Mouse (Mus musculus) heart, embryonic 15.5 days (tissue): ENCODE data around the gene Cd151. TPM values are rescaled to one million over a fixed set of nuclear protein-coding genes. Genes with fewer than 3 reads are reported as not detected.

ENCODE experiments used
- ATAC-seq: fragments of 200-750 bp; cut with Nextera tagmentation; replicated peaks from 2 replicates; pipeline ENCODE4 v1.8.0; 2017; ENCODE audit warnings: low read depth, moderate TSS enrichment; ENCODE audit not compliant: insufficient number of reproducible peaks, insufficient read depth, low FRiP score
- H3K27ac ChIP-seq: fragments of 300-500 bp; sonication (generic); 2 replicates; pipeline ENCODE4 v1.5.1; 2015; ENCODE audit warnings: mild to moderate bottlenecking, inconsistent platforms
- H3K27me3 ChIP-seq: fragments of 300-500 bp; sonication (generic); 2 replicates; pipeline ENCODE4 v1.6.1; 2015; ENCODE audit warnings: inconsistent platforms
- H3K36me3 ChIP-seq: fragments of 300-500 bp; sonication (generic); 2 replicates; pipeline ENCODE4 v1.6.1; 2015; ENCODE audit warnings: mild to moderate bottlenecking, inconsistent platforms
- H3K4me1 ChIP-seq: fragments of 300-500 bp; sonication (generic); replicated peaks from 2 replicates; pipeline ENCODE4 v1.6.1; 2015; ENCODE audit warnings: inconsistent platforms
- H3K4me2 ChIP-seq: fragments of 300-500 bp; sonication (generic); 2 replicates; pipeline ENCODE4 v1.6.1; 2015; ENCODE audit warnings: inconsistent platforms, mild to moderate bottlenecking, moderate library complexity
- H3K4me3 ChIP-seq: fragments of 300-500 bp; sonication (generic); 2 replicates; pipeline ENCODE4 v1.5.1; 2015; ENCODE audit warnings: mild to moderate bottlenecking, inconsistent platforms
- H3K9ac ChIP-seq: fragments of 300-500 bp; sonication (generic); 2 replicates; pipeline ENCODE4 v1.6.1; 2015; ENCODE audit warnings: mild to moderate bottlenecking, inconsistent platforms
- H3K9me3 ChIP-seq: fragments of 300-500 bp; sonication (generic); replicated peaks from 2 replicates; pipeline ENCODE4 v1.6.1; 2016; ENCODE audit warnings: inconsistent platforms
- WGBS: fragments of 180-500 bp; shearing (Covaris S2); methylation state at CpG from one replicate; pipeline ENCODE4 v1.1.7; 2015; ENCODE audit warnings: mixed read lengths; 5-methylcytosine and 5-hydroxymethylcytosine counted together
- polyA plus RNA-seq: library from polyadenylated mRNA; unstranded; fragments of >200 nt; fragmentation: Nextera tagmentation; extraction: Ambion mirVana; gene quantifications from 2 replicates; pipeline ENCODE4 v1.2.1, GENCODE M21; 2015

Cd151 gene
- polyA plus RNA-seq, 1 experiment from 2014 or later, result 28.7 TPM

GRCm38 (mm10) chr7:141485186-141485585, 18.0 kb downstream of the Cd151 start:
- H3K9me3 ChIP-seq, result no peaks in the 10 kb centered on the region
- ATAC-seq, result no peak

GRCm38 (mm10) chr7:141485606-141486005, 18.4 kb downstream of the Cd151 start:
- Histone ChIP-seq H3K36me3 (no peaks in the 10 kb centered on the region), H3K4me2 (no peak overlapping the region), H3K27me3 (no peaks in the 10 kb centered on the region), H3K9ac (no peak overlapping the region), H3K9me3 (no peaks in the 10 kb centered on the region), H3K4me1 (peaks cover 32% of the 10 kb centered on the region), H3K27ac (no peak overlapping the region), H3K4me3 (no peak overlapping the region)
- WGBS, result 71% methylated on average over 2 of the region's 2 CpGs
- no peak for ATAC-seq

More at GRCm38 (mm10) chr7:141485186-141485585, 18.0 kb downstream of the Cd151 start:
- 77% methylated on average over 2 of the region's 2 CpGs for WGBS
- Histone ChIP-seq H3K4me2 (no peak overlapping the region), H3K36me3 (no peaks in the 10 kb centered on the region), H3K9ac (no peak overlapping the region), H3K27me3 (no peaks in the 10 kb centered on the region), H3K27ac (no peak overlapping the region), H3K4me1 (peaks cover 36% of the 10 kb centered on the region), H3K4me3 (no peak overlapping the region)

GRCm38 (mm10) chr7:141486239-141486638, 19.0 kb downstream of the Cd151 start:
- Histone ChIP-seq H3K9me3 (no peaks in the 10 kb centered on the region), H3K27me3 (no peaks in the 10 kb centered on the region), H3K27ac (no peak overlapping the region), H3K36me3 (no peaks in the 10 kb centered on the region; the same call in 1 of the 2 replicates), H3K9ac (no peak overlapping the region), H3K4me2 (no peak overlapping the region), H3K4me1 (peaks cover 27% of the 10 kb centered on the region), H3K4me3 (no peak overlapping the region)
- no peak for ATAC-seq
- WGBS, result 85% methylated on average over 1 of the region's 1 CpGs

GRCm38 (mm10) chr7:141487141-141487540, 19.9 kb downstream of the Cd151 start:
- no peak for ATAC-seq
- H3K4me2 ChIP-seq, result no peak overlapping the region
- H3K4me1 ChIP-seq, result peaks cover 18% of the 10 kb centered on the region
- 62% methylated on average over 7 of the region's 7 CpGs for WGBS
- no peaks in the 10 kb centered on the region for H3K27me3 ChIP-seq
- no peak overlapping the region for H3K9ac ChIP-seq
- H3K9me3 ChIP-seq, result no peaks in the 10 kb centered on the region
- H3K36me3 ChIP-seq, result no peaks in the 10 kb centered on the region; the same call in 1 of the 2 replicates
- H3K27ac ChIP-seq, result no peak overlapping the region
- no peak overlapping the region for H3K4me3 ChIP-seq

GRCm38 (mm10) chr7:141491151-141491550, 24.0 kb downstream of the Cd151 start:
- no peak overlapping the region for H3K4me3 ChIP-seq
- H3K27me3 ChIP-seq, result no peaks in the 10 kb centered on the region
- 62% methylated on average over 2 of the region's 2 CpGs for WGBS
- no peaks in the 10 kb centered on the region for H3K9me3 ChIP-seq
- no peaks in the 10 kb centered on the region for H3K4me1 ChIP-seq
- no peak overlapping the region for H3K9ac ChIP-seq
- peaks cover 8% of the 10 kb centered on the region for H3K36me3 ChIP-seq
- no peak for ATAC-seq
- no peak overlapping the region for H3K4me2 ChIP-seq
- no peak overlapping the region for H3K27ac ChIP-seq

- H3K36me3 ChIP-seq, result peaks cover 8% of the 10 kb centered on the region
- H3K9ac ChIP-seq, result no peak overlapping the region
- H3K27me3 ChIP-seq, result no peaks in the 10 kb centered on the region
- no peak overlapping the region for H3K27ac ChIP-seq
- H3K4me1 ChIP-seq, result peaks cover 11% of the 10 kb centered on the region
- H3K9me3 ChIP-seq, result no peaks in the 10 kb centered on the region
- no peak for ATAC-seq
- WGBS, result 84% methylated on average over 5 of the region's 5 CpGs
- H3K4me2 ChIP-seq, result no peak overlapping the region
- H3K4me3 ChIP-seq, result no peak overlapping the region
Measured at GRCm38 (mm10) chr7:141492738-141493137, 25.5 kb downstream of the Cd151 start.

GRCm38 (mm10) chr7:141493729-141494128, 26.5 kb downstream of the Cd151 start:
- Histone ChIP-seq H3K9ac (no peak overlapping the region), H3K4me2 (no peak overlapping the region), H3K4me3 (no peak overlapping the region), H3K9me3 (no peaks in the 10 kb centered on the region), H3K27ac (no peak overlapping the region), H3K27me3 (no peaks in the 10 kb centered on the region), H3K4me1 (peaks cover 16% of the 10 kb centered on the region), H3K36me3 (peaks cover 8% of the 10 kb centered on the region)
- WGBS, result 83% methylated on average over 1 of the region's 1 CpGs
- ATAC-seq, result no peak

- Histone ChIP-seq H3K27me3 (no peaks in the 10 kb centered on the region), H3K9me3 (no peaks in the 10 kb centered on the region), H3K9ac (no peak overlapping the region), H3K4me3 (no peak overlapping the region), H3K36me3 (peaks cover 11% of the 10 kb centered on the region), H3K27ac (no peak overlapping the region), H3K4me1 (peaks cover 16% of the 10 kb centered on the region), H3K4me2 (no peak overlapping the region)
- 71% methylated on average over 2 of the region's 2 CpGs for WGBS
- no peak for ATAC-seq
Measured at GRCm38 (mm10) chr7:141495379-141495778, 28.2 kb downstream of the Cd151 start.

- H3K36me3 ChIP-seq, result peaks cover 11% of the 10 kb centered on the region
- WGBS, result 81% methylated on average over 4 of the region's 4 CpGs
- H3K9ac ChIP-seq, result no peak overlapping the region
- H3K4me3 ChIP-seq, result no peak overlapping the region
- H3K9me3 ChIP-seq, result no peaks in the 10 kb centered on the region
- ATAC-seq, result no peak
- H3K4me2 ChIP-seq, result no peak overlapping the region
- H3K27me3 ChIP-seq, result no peaks in the 10 kb centered on the region
- H3K4me1 ChIP-seq, result peaks cover 16% of the 10 kb centered on the region
- H3K27ac ChIP-seq, result no peak overlapping the region
Measured at GRCm38 (mm10) chr7:141495940-141496339, 28.7 kb downstream of the Cd151 start.

GRCm38 (mm10) chr7:141497600-141497999, 30.4 kb downstream of the Cd151 start:
- Histone ChIP-seq H3K4me3 (no peak overlapping the region), H3K4me1 (peaks cover 16% of the 10 kb centered on the region), H3K27me3 (no peaks in the 10 kb centered on the region), H3K27ac (peak overlapping the region; percentile 29), H3K4me2 (no peak overlapping the region), H3K9me3 (no peaks in the 10 kb centered on the region), H3K36me3 (peaks cover 11% of the 10 kb centered on the region), H3K9ac (no peak overlapping the region)
- peak; percentile 33; the same call in 1 of the 2 replicates for ATAC-seq
- WGBS, result 72% methylated on average over 3 of the region's 3 CpGs

GRCm38 (mm10) chr7:141501820-141502555, 34.8 kb downstream of the Cd151 start:
- 84% methylated on average over 7 of the region's 7 CpGs for WGBS
- ATAC-seq, result no peak
- H3K4me1 ChIP-seq, result peaks cover 15% of the 10 kb centered on the region
- no peak overlapping the region for H3K4me3 ChIP-seq
- no peaks in the 10 kb centered on the region for H3K27me3 ChIP-seq
- H3K27ac ChIP-seq, result no peak overlapping the region
- peaks cover 3% of the 10 kb centered on the region; the same call in 1 of the 2 replicates for H3K36me3 ChIP-seq
- H3K9me3 ChIP-seq, result no peaks in the 10 kb centered on the region
- H3K9ac ChIP-seq, result no peak overlapping the region
- H3K4me2 ChIP-seq, result no peak overlapping the region

- Histone ChIP-seq H3K27me3 (no peaks in the 10 kb centered on the region), H3K4me3 (no peak overlapping the region), H3K9ac (no peak overlapping the region), H3K27ac (no peak overlapping the region), H3K4me1 (peaks cover 9% of the 10 kb centered on the region), H3K4me2 (no peak overlapping the region), H3K36me3 (peaks cover 3% of the 10 kb centered on the region; the same call in 1 of the 2 replicates), H3K9me3 (no peaks in the 10 kb centered on the region)
- ATAC-seq, result no peak
- WGBS, result 92% methylated on average over 5 of the region's 5 CpGs
Measured at GRCm38 (mm10) chr7:141502556-141502905, 35.3 kb downstream of the Cd151 start.
